Mouse (Mus musculus) gastrocnemius, adult 2 months (tissue): Measurements from ENCODE around the gene Ccer2. TPM values are rescaled to one million over a fixed set of nuclear protein-coding genes. Genes with fewer than 3 reads are reported as not detected.

Experiments
- DNase-seq: peaks from one replicate; pipeline ENCODE4 v3.0.0; 2022
- H3K27ac ChIP-seq: fragments of 200-600 bp; 2 replicates; pipeline ENCODE4 v1.8.1; 2022; ENCODE audit warnings: mild to moderate bottlenecking
- H3K4me3 ChIP-seq: fragments of 200-600 bp; 2 replicates; pipeline ENCODE4 v1.8.1; 2022; ENCODE audit warnings: mild to moderate bottlenecking, moderate library complexity
- CTCF ChIP-seq: fragments of 200-600 bp; IDR thresholded peaks from 2 replicates; pipeline ENCODE4 v1.8.1; 2022; ENCODE audit warnings: antibody characterized with exemption, mild to moderate bottlenecking, moderate library complexity
- intact Hi-C: fragments of 180-260 bp; cut with DNase I; formaldehyde crosslinking; loops from one replicate; pipeline ENCODE4 v1.15.1; 2025
- long read RNA-seq, 2 experiments: library from polyadenylated mRNA; stranded (forward); transcript quantifications; one replicate each; pipeline ENCODE4 v2.0.0; 2021
- total RNA-seq, 2 experiments: library from RNA; stranded (reverse); gene quantifications; 2 replicates each; pipeline ENCODE4 v1.2.3; 2021

Gene Ccer2
- not detected for total RNA-seq
- long read RNA-seq, experiment 1 = 0 reads
- long read RNA-seq, experiment 2 = 0 reads

DNA sequence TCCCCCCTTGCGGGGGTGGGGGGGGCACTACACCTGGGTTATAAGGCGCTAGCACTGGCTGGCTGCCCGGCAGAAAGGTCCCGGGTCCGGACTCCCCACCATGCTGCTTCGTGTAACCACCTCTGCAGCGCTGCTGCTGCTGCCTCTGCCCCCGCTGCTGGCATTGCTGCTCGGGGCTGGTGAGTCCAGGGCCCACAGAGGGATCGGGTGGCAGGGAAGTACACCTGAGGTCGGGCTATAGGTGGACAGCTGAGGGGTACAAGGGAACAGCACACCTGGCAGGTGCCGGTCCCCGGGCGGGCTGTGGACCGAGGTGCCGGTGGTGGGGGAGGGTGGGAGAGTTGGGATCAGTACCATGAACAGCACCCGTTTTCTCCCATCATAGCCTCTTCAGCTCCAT lies at the start of gene Ccer2:
Gene Ccer2 (plus strand): TSS at position 96 of the 400 bp plus-strand sequence.
- no peak for DNase-seq
- intact Hi-C loops = no loop called here

DNA sequence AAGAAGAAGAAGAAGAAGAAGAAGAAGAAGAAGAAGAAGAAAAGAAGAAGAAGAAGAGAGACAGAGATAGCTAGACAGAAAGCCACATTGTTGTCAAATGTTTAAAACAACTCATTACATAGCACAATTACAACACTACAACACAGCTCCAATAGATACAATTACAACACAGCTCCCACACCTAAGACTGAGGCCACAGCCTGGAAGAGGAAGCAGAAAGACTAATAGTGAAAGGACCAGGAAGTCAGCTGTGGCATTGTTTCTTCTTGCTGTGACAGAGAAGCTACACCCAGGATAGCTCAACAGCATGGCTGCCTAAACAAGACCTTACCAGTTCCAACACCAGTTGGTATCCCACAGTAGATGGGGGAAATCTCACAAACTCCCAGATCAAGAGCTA lies 46.5 kb upstream of the Ccer2 start:
- no peak for DNase-seq
- no peak overlapping the region for H3K27ac ChIP-seq
- TF ChIP-seq CTCF = no peak
- intact Hi-C loops = no loop called here
- no peak overlapping the region for H3K4me3 ChIP-seq

More for the DNA sequence above, at the start of gene Ccer2:
- no peak within 1 kb of the TSS for H3K4me3 ChIP-seq
- no peak within 1 kb of the TSS for H3K27ac ChIP-seq
- TF ChIP-seq CTCF = no peak

- DNase-seq = no peak
- TF ChIP-seq CTCF = peak; percentile 25
- Histone ChIP-seq H3K27ac (no peak overlapping the region), H3K4me3 (no peak overlapping the region)
- intact Hi-C loops = no loop called here
Measured at GRCm38 (mm10) chr7:28710962-28711361, 45.0 kb upstream of the Ccer2 start.

DNA sequence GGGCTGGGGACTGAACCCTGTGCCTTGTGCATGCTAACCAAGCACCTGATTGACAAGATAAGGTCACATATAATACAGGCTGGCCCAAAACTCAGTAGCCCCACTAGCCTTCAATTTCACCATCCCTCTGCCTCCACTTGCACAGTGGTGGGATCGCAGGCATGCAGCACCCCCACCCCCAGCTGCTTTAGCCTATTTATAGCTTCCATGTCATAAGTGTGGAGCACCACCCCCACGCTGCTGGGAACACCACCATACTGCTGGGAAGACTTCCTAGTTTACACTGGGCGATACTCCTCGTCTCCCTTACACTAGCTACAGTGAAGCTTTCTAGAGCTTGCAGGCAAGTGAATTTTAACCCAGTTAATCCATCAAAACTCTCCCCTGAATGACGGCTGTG lies 41.3 kb upstream of the Ccer2 start:
- no peak for TF ChIP-seq CTCF
- intact Hi-C loops = no loop called here
- DNase-seq = no peak
- no peak overlapping the region for H3K27ac ChIP-seq
- no peak overlapping the region for H3K4me3 ChIP-seq

GRCm38 (mm10) chr7:28715598-28715997 lies 40.4 kb upstream of the Ccer2 start:
- no peak for TF ChIP-seq CTCF
- DNase-seq = no peak
- Histone ChIP-seq H3K4me3 (no peak overlapping the region), H3K27ac (0 out of 2 replicates have a peak overlapping the region, but pooled peaks have one; percentile 91)
- intact Hi-C loops = no loop called here

- peak; percentile 56 for TF ChIP-seq CTCF
- DNase-seq = peak; percentile 87
- intact Hi-C loops = no loop called here
Measured at GRCm38 (mm10) chr7:28716590-28717281, 39.2 kb upstream of the Ccer2 start, which contains the start of gene Fbxo17. Gene Fbxo17 (plus strand): TSS chr7:28716804.

GRCm38 (mm10) chr7:28717726-28718125 lies 38.2 kb upstream of the Ccer2 start:
- H3K27ac ChIP-seq = peak overlapping the region; percentile 91; the same call in 1 of the 2 replicates
- DNase-seq = no peak
- peak overlapping the region; percentile 87 for H3K4me3 ChIP-seq
- no peak for TF ChIP-seq CTCF
- intact Hi-C loops = no loop called here

More at GRCm38 (mm10) chr7:28716590-28717281, 39.2 kb upstream of the Ccer2 start, which contains the start of gene Fbxo17:
- peak within 1 kb of the TSS; percentile 91 for H3K27ac ChIP-seq
- H3K4me3 ChIP-seq = peak within 1 kb of the TSS; percentile 87

- DNase-seq = no peak
- no peak for TF ChIP-seq CTCF
- no peak overlapping the region for H3K27ac ChIP-seq
- intact Hi-C loops = no loop called here
- H3K4me3 ChIP-seq = no peak overlapping the region
Measured at GRCm38 (mm10) chr7:28719159-28719558, 36.8 kb upstream of the Ccer2 start.

- intact Hi-C loops = loop anchor here (10.0 kb wide), 1 partner anchor 115 kb away; no protein-coding TSS in a partner anchor
- DNase-seq = no peak
- Histone ChIP-seq H3K27ac (no peak overlapping the region), H3K4me3 (no peak overlapping the region)
- TF ChIP-seq CTCF = no peak
Measured at GRCm38 (mm10) chr7:28719650-28720049, 36.3 kb upstream of the Ccer2 start.

- no peak for DNase-seq
- H3K4me3 ChIP-seq = no peak overlapping the region
- intact Hi-C loops = loop anchor here (10.0 kb wide), 1 partner anchor 116 kb away; no protein-coding TSS in a partner anchor
- H3K27ac ChIP-seq = no peak overlapping the region
- no peak for TF ChIP-seq CTCF
Measured at GRCm38 (mm10) chr7:28720753-28721537, 35.0 kb upstream of the Ccer2 start.

DNA sequence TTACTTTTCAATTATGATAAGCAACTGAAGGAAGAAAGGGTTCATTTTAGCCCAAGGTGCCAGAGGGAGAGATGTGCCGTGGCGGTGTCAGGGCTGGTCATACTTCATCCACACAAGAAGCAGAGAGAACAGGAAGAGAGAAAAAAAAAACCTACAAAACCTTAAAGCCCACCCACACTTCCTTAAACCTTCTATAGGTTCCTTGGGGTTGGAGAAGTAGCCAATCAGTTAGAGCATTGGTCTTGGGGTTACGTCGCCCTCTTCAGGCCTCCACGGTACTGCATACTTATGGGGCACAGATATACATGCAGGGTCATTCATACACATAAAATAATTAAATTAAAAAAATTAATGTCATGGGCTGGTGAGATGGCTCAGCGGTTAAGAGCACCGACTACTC lies 33.9 kb upstream of the Ccer2 start:
- TF ChIP-seq CTCF = no peak; the same call in 1 of the 2 replicates
- H3K4me3 ChIP-seq = no peak overlapping the region
- no peak for DNase-seq
- no peak overlapping the region for H3K27ac ChIP-seq
- intact Hi-C loops = loop anchor here (10.0 kb wide), 1 partner anchor 117 kb away; no protein-coding TSS in a partner anchor

GRCm38 (mm10) chr7:28724613-28725012 lies 31.4 kb upstream of the Ccer2 start:
- no peak for TF ChIP-seq CTCF
- Histone ChIP-seq H3K27ac (no peak overlapping the region), H3K4me3 (no peak overlapping the region)
- intact Hi-C loops = loop anchor here (5.0 to 10.0 kb wide), 2 partner anchors 120 to 277 kb away; no protein-coding TSS in a partner anchor
- no peak for DNase-seq

DNA sequence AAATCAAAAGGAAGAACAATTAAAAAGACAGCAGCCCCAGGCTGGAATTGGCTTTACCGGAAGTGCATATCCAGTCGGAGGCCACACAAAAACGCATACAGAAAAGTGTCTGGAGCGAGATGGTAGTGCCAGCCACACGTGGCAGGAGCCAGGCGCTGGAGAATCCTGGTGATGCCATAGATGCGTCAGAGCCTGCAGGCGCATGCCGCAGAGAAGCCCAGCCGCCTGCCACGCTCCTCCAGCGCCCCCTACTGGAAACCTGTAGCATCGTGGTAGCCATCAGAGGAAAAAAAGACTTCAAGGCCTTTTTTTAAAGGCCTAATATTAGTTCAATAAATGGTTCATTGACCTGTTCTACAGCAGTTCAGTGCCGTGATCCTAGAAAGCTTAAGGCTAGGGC lies 29.4 kb upstream of the Ccer2 start:
- DNase-seq = peak; percentile 85
- Histone ChIP-seq H3K4me3 (no peak overlapping the region), H3K27ac (peak overlapping the region; percentile 31; the same call in 1 of the 2 replicates)
- peak; percentile 99; the same call in 1 of the 2 replicates for TF ChIP-seq CTCF
- intact Hi-C loops = loop anchor here (2.0 to 10.0 kb wide), 3 partner anchors 122 to 279 kb away; no protein-coding TSS in a partner anchor
